In the genomic region with DNA sequence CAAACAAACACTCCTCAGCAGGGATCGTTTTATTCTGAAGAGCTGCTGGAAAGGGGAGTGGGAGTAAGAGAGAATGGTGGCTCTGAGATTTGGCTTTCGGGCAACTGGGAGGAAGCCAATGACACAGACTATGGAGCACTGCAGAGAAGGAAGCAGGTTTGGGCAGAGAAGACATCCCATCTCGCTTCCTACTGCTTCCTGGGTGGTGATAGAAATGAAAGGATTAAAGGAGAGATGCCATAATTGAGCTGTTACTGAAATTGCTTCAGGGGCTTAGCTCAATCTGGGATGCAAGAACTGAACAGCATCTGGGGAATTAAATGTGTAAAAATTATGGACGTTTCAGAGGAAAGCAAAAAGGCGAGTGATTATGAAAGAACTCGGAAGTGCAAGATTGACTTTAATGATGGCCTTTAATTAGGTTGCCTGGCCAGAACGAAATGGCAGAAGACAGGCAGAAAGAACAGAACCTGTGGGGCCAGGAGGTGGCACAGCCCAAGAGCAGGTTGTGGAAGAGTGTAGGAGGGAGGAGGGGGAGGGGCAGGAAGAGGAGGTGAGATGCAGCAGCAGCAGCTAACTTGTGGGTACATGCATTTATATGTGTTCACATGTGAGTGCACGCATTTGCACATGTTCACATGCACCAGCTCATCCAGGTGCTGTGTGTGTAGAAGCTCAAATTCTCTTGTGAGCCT, we compare ENCODE assay signal across 10 mouse cellular contexts.
DNase-seq lines count a peak whose midpoint lies in the region; ATAC-seq and TF ChIP-seq lines count a peak whose summit lies in the region.
"Had no signal": no experiment of that assay in that cellular context is flagged by ENCODE, and none has a peak within 500 bp of the region (broad histone marks: within the 10 kb centered on the region; RNA-seq: fewer than 3 reads in every experiment).

No protein-coding gene starts in this region.

- H3K9me3 ChIP-seq in forebrain, embryonic 12.5 days: no peaks in the 10 kb centered on the region
- H3K9me3 ChIP-seq in neural tube, embryonic 14.5 days (ENCODE audit: control insufficient read depth, low read length): no peaks in the 10 kb centered on the region
- H3K9me3 ChIP-seq: liver, embryonic 13.5 days had no signal

- no peak overlapping the region for H3K4me3 ChIP-seq in left cerebral cortex, adult 2 months
- H3K4me3 ChIP-seq in forebrain, embryonic 12.5 days (replicated peaks): no peak overlapping the region
- H3K4me3 ChIP-seq in neural tube, embryonic 14.5 days (ENCODE audit: low read depth, low read length): no peak overlapping the region
- H3K4me3 ChIP-seq: liver, embryonic 13.5 days had no signal

- H3K27me3 ChIP-seq in forebrain, embryonic 12.5 days: no peaks in the 10 kb centered on the region
- no peaks in the 10 kb centered on the region for H3K27me3 ChIP-seq in neural tube, embryonic 14.5 days (ENCODE audit: control insufficient read depth, insufficient read depth, low read length)
- H3K27me3 ChIP-seq: liver, embryonic 13.5 days had no signal

- H3K9ac ChIP-seq in forebrain, embryonic 12.5 days: no peak overlapping the region
- no peak overlapping the region for H3K9ac ChIP-seq in neural tube, embryonic 14.5 days (replicated peaks; ENCODE audit: low read depth, low read length)
- H3K9ac ChIP-seq: liver, embryonic 13.5 days had no signal

- H3K27ac ChIP-seq in left cerebral cortex, adult 2 months: peak overlapping the region; percentile 90
- peak overlapping the region; percentile 69 for H3K27ac ChIP-seq in forebrain, embryonic 12.5 days
- peak overlapping the region; percentile 52 for H3K27ac ChIP-seq in neural tube, embryonic 14.5 days (ENCODE audit: low read depth, low read length)
- H3K27ac ChIP-seq: liver, embryonic 13.5 days had no signal

- intact Hi-C loops in left cerebral cortex, adult 2 months (cut with DNase I): loop anchor here (5.0 kb wide), 4 partner anchors 62 to 127 kb away; a partner anchor contains a TSS
- intact Hi-C loops in gastrocnemius, postnatal 14 days (cut with DNase I; ENCODE audit: low total_unique reads): no loop called here

- no peak overlapping the region for H3K4me2 ChIP-seq in forebrain, embryonic 12.5 days
- no peak overlapping the region for H3K4me2 ChIP-seq in neural tube, embryonic 14.5 days (ENCODE audit: low read depth, low read length)
- H3K4me2 ChIP-seq: heart, embryonic 11.5 days; liver, embryonic 13.5 days had no signal

- peaks cover 23% of the 10 kb centered on the region for H3K36me3 ChIP-seq in forebrain, embryonic 12.5 days (replicated peaks)
- 0 out of 2 replicates have a peak, but pooled peaks cover 3% of the 10 kb centered on the region for H3K36me3 ChIP-seq in neural tube, embryonic 14.5 days (ENCODE audit: control insufficient read depth, insufficient read depth, low read length)
- H3K36me3 ChIP-seq: liver, embryonic 13.5 days had no signal

- DNase-seq in left cerebral cortex, adult 2 months (ENCODE audit: extremely low spot score in 1 of 2, low spot score in 2 of 2): peak in 1 of 2 experiments; percentile 45
- no peak for DNase-seq in left cerebral cortex, adult 11 months (ENCODE audit: low spot score)
- peak; percentile 38 to 52 for DNase-seq in frontal cortex, postnatal 36 days (ENCODE audit: low spot score in 2 of 2)
- DNase-seq in lung, adult 18-20 months: no peak
- no peak for DNase-seq in gastrocnemius, postnatal 14 days
- DNase-seq: liver, embryonic 13.5 days had no signal

- H3K4me1 ChIP-seq in forebrain, embryonic 12.5 days: peaks cover 46% of the 10 kb centered on the region
- H3K4me1 ChIP-seq in neural tube, embryonic 14.5 days (ENCODE audit: control insufficient read depth, insufficient read depth, low read length): peaks cover 17% of the 10 kb centered on the region
- H3K4me1 ChIP-seq: liver, embryonic 13.5 days had no signal

- peak; percentile 10; the same call in 1 of the 2 replicates for ATAC-seq in forebrain, embryonic 12.5 days (ENCODE audit: low FRiP score)
- ATAC-seq in neural tube, embryonic 14.5 days (ENCODE audit: low read depth): peak; percentile 47; the same call in 1 of the 2 replicates
- ATAC-seq: intestine, postnatal 0 days had no signal

- TF ChIP-seq CTCF in left cerebral cortex, adult 2 months (IDR thresholded peaks at IDR 0.05): no peak

- WGBS in forebrain, embryonic 12.5 days: 59% methylated on average over 8 of the region's 8 CpGs
- WGBS in neural tube, embryonic 14.5 days: 48% methylated on average over 8 of the region's 8 CpGs

Comparison
In these comparisons a context has a peak if more than half of its experiments do, and no peak if none do; other contexts are left out.
1. DNase-seq: peak in frontal cortex, postnatal 36 days (2 of 2); none in left cerebral cortex, adult 11 months (single experiment), lung, adult 18-20 months (0 of 2) and gastrocnemius, postnatal 14 days (single experiment).
2. Peak in every context shown above with its lines, with median percentiles within 50 percentile points of each other: H3K27ac ChIP-seq.